Mouse (Mus musculus) midbrain, embryonic 16.5 days (tissue): ENCODE results near the gene Erich3. TPM values are rescaled to one million over a fixed set of nuclear protein-coding genes. Genes with fewer than 3 reads are reported as not detected.

Source experiments
- ATAC-seq: fragments of 200-750 bp; cut with Nextera tagmentation; 2 replicates; pipeline ENCODE4 v1.8.0; 2017; ENCODE audit warnings: moderate TSS enrichment
- H3K27ac ChIP-seq: fragments of 300-500 bp; sonication (generic); 2 replicates; pipeline ENCODE4 v1.5.1; 2014; ENCODE audit warnings: mild to moderate bottlenecking, low read length, mixed read lengths
- H3K27me3 ChIP-seq: fragments of 300-500 bp; sonication (generic); 2 replicates; pipeline ENCODE4 v1.6.1; 2014; ENCODE audit warnings: low read depth, low read length, mixed read lengths; ENCODE audit not compliant: control insufficient read depth, insufficient read depth
- H3K36me3 ChIP-seq: fragments of 300-500 bp; sonication (generic); 2 replicates; pipeline ENCODE4 v1.6.1; 2014; ENCODE audit warnings: mild to moderate bottlenecking, low read length, moderate library complexity, mixed read lengths; ENCODE audit not compliant: control insufficient read depth, insufficient read depth
- H3K4me1 ChIP-seq: fragments of 300-500 bp; sonication (generic); 2 replicates; pipeline ENCODE4 v1.6.1; 2014; ENCODE audit warnings: mild to moderate bottlenecking, low read length, mixed read lengths; ENCODE audit not compliant: control insufficient read depth, insufficient read depth
- H3K4me2 ChIP-seq: fragments of 300-500 bp; sonication (generic); 2 replicates; pipeline ENCODE4 v1.6.1; 2014; ENCODE audit warnings: mild to moderate bottlenecking, low read length, mixed read lengths
- H3K4me3 ChIP-seq: fragments of 300-500 bp; sonication (generic); 2 replicates; pipeline ENCODE4 v1.5.1; 2014; ENCODE audit warnings: low read depth, mild to moderate bottlenecking, low read length, moderate library complexity, mixed read lengths
- H3K9ac ChIP-seq: fragments of 300-500 bp; sonication (generic); 2 replicates; pipeline ENCODE4 v1.6.1; 2014; ENCODE audit warnings: low read depth, low read length, mixed read lengths
- H3K9me3 ChIP-seq: fragments of 300-500 bp; sonication (generic); replicated peaks from 2 replicates; pipeline ENCODE4 v1.6.1; 2014; ENCODE audit warnings: mild to moderate bottlenecking, low read length, mixed read lengths; ENCODE audit not compliant: control insufficient read depth, poor library complexity, severe bottlenecking
- WGBS: fragments of 180-500 bp; shearing (Covaris S2); extraction: QIAGEN DNeasy Blood & Tissue Kit; methylation state at CpG from one replicate; pipeline ENCODE4 v1.1.7; 2014; 5-methylcytosine and 5-hydroxymethylcytosine counted together
- polyA plus RNA-seq: library from polyadenylated mRNA; unstranded; fragments of >200 nt; fragmentation: Nextera tagmentation; extraction: Ambion mirVana; gene quantifications from 2 replicates; pipeline ENCODE4 v1.2.1, GENCODE M21; 2015

Gene Erich3
- polyA plus RNA-seq, 1 experiment from 2014 or later = 3.3 TPM

DNA sequence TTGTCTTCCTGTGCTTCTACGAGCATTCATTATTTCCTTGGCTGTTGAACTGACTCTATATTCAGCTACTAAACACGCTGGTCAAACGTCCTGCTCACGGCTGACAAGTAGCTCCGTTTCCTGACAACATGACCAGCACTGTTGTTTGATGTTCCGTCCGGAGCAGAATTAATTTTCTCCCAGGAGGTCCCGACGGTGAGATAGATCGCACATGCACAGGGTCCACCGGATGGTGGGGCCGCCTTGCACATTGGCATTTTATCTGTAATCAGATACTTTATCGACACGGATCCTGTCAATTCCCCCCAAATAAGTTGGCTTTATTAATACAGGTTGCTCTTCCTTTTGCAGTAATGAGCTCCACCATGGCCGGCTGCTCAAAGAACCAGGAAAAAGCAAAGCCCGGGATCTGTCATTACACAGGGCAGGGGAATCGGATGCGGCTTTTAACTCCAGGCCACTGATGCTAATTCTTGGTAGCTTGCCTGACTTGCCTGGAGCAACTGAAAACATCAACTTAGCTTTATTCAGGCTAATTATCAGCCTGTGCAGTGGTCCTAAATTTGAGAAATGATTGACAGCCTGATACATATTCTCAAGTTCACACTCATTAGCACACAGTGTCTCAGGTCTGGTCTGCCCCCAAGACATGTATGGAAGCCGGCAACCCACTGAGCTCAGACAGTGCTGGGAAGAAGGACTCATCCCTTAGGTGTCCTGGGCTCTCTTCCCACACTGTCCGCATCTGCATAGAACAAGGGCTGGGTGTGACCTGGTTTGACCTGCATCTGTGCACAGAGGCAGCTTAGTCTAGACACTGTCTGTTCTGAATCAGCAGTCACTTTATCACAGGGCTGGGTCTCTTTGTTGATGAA is 14.0 kb upstream of the Erich3 start:
- no peaks in the 10 kb centered on the region for H3K27me3 ChIP-seq
- ATAC-seq = peak; percentile 61
- peak overlapping the region; percentile 13; the same call in 1 of the 2 replicates for H3K4me2 ChIP-seq
- no peak overlapping the region for H3K27ac ChIP-seq
- WGBS = 32% methylated on average over 20 of the region's 20 CpGs
- H3K9me3 ChIP-seq = no peaks in the 10 kb centered on the region
- H3K4me1 ChIP-seq = peaks cover 23% of the 10 kb centered on the region
- H3K36me3 ChIP-seq = no peaks in the 10 kb centered on the region
- H3K9ac ChIP-seq = no peak overlapping the region
- no peak overlapping the region for H3K4me3 ChIP-seq

DNA sequence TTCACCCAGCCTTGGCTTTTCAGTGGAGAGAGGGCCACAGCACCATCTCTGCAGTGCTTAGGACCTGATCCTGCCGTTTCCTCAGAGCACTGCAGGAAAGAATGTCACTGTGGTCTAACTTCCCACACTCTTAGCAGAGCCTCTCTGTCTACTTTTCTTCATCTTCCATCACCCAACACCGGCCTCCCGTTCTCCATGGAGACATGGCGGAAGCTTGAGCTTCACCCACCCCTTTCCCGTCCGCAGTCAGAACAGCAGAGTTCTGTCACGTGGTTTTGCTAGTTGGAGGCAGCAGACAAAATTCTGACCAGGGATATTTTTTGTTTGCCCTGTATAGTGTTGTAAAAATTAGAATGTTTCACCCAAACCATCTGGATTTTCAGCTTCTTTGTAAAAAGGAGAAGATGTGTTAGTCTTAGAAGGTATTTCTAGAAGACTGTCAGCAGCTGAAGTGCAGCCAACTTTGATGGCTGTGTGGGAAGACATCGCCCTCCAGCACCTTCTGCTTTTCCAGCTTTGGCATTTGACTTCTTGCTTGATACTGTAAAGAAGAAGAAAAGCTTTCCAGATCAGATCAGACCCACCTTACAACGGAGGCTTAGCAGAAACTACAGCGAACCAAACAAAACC is 12.4 kb upstream of the Erich3 start:
- 89% methylated on average over 10 of the region's 10 CpGs for WGBS
- H3K4me1 ChIP-seq = peaks cover 24% of the 10 kb centered on the region

GRCm38 (mm10) chr3:154652581-154653420 is 10.9 kb upstream of the Erich3 start:
- H3K4me2 ChIP-seq = peak overlapping the region; percentile 23
- H3K4me1 ChIP-seq = peaks cover 21% of the 10 kb centered on the region
- no peaks in the 10 kb centered on the region for H3K27me3 ChIP-seq
- no peak overlapping the region for H3K4me3 ChIP-seq
- peak overlapping the region; percentile 43 for H3K9ac ChIP-seq
- no peaks in the 10 kb centered on the region for H3K9me3 ChIP-seq
- WGBS = 45% methylated on average over 24 of the region's 24 CpGs
- peak; percentile 76 for ATAC-seq
- no peaks in the 10 kb centered on the region for H3K36me3 ChIP-seq
- H3K27ac ChIP-seq = peak overlapping the region; percentile 79

More for the DNA sequence above, 12.4 kb upstream of the Erich3 start:
- no peak overlapping the region for H3K4me2 ChIP-seq
- no peak overlapping the region for H3K27ac ChIP-seq
- H3K36me3 ChIP-seq = no peaks in the 10 kb centered on the region
- no peak overlapping the region for H3K4me3 ChIP-seq
- no peak for ATAC-seq
- H3K27me3 ChIP-seq = no peaks in the 10 kb centered on the region
- H3K9me3 ChIP-seq = no peaks in the 10 kb centered on the region
- no peak overlapping the region for H3K9ac ChIP-seq

- no peaks in the 10 kb centered on the region for H3K36me3 ChIP-seq
- no peaks in the 10 kb centered on the region for H3K27me3 ChIP-seq
- peak overlapping the region; percentile 43 for H3K9ac ChIP-seq
- peak overlapping the region; percentile 79 for H3K27ac ChIP-seq
- no peak overlapping the region for H3K4me3 ChIP-seq
- peak overlapping the region; percentile 23; the same call in 1 of the 2 replicates for H3K4me2 ChIP-seq
- H3K4me1 ChIP-seq = peaks cover 16% of the 10 kb centered on the region
- WGBS = 28% methylated on average over 5 of the region's 5 CpGs
- ATAC-seq = peak; percentile 19; the same call in 1 of the 2 replicates
- H3K9me3 ChIP-seq = no peaks in the 10 kb centered on the region
These were observed 10.2 kb upstream of the Erich3 start for GRCm38 (mm10) chr3:154653454-154653853.

DNA sequence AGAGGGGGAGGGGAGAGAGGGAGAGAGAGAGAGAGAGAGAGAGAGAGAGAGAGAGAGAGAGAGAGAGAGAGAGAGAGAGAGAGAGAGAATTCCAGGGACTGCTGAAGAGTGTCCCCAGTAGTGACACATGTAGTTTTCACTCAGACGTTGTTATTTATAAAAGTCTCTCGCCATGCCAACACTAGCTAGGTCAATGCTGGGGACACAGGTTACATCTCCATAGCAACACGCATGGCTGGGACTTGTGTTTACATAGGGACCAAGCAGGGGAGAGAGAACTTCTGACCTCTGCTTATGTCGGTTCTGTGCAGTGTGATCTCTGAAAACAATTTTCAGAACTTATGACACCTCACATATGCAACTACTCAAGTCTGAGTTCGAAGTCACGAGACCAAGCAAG is 9.4 kb upstream of the Erich3 start:
- H3K27ac ChIP-seq = no peak overlapping the region

DNA sequence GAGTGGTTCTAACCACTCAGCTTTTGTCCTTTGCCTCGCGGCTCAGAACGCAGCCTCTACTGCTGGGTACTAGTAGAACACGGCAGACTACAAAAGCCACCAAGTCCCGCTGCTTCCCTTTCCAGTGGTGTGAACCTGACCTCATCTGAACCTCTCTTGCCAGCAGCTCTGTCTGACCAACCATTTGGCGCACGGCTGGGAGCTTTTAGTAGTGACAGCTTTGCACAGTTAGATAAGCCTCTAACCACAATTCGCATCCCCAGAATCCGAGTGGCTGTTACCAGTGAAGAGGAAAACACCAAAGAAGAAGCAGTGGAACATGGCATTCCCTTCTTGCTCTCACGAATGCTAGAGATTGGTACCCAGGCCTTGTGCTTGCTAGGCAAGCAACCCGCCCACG is 8.8 kb upstream of the Erich3 start:
- ATAC-seq = no peak
- Histone ChIP-seq H3K27ac (no peak overlapping the region), H3K4me2 (no peak overlapping the region), H3K4me1 (peaks cover 16% of the 10 kb centered on the region), H3K27me3 (no peaks in the 10 kb centered on the region), H3K36me3 (no peaks in the 10 kb centered on the region), H3K4me3 (no peak overlapping the region), H3K9ac (no peak overlapping the region), H3K9me3 (no peaks in the 10 kb centered on the region)
- WGBS = 86% methylated on average over 12 of the region's 12 CpGs

More for the DNA sequence above, 9.4 kb upstream of the Erich3 start:
- H3K4me3 ChIP-seq = no peak overlapping the region
- 64% methylated on average over 6 of the region's 6 CpGs for WGBS
- no peaks in the 10 kb centered on the region for H3K27me3 ChIP-seq
- no peaks in the 10 kb centered on the region for H3K36me3 ChIP-seq
- no peak overlapping the region for H3K4me2 ChIP-seq
- H3K9me3 ChIP-seq = no peaks in the 10 kb centered on the region
- H3K9ac ChIP-seq = no peak overlapping the region
- no peak for ATAC-seq
- H3K4me1 ChIP-seq = peaks cover 16% of the 10 kb centered on the region

GRCm38 (mm10) chr3:154655711-154656110 is 7.9 kb upstream of the Erich3 start:
- no peak overlapping the region for H3K4me3 ChIP-seq
- no peak overlapping the region for H3K4me2 ChIP-seq
- no peaks in the 10 kb centered on the region for H3K9me3 ChIP-seq
- H3K27ac ChIP-seq = no peak overlapping the region
- no peak for ATAC-seq
- peaks cover 16% of the 10 kb centered on the region for H3K4me1 ChIP-seq
- no peaks in the 10 kb centered on the region for H3K27me3 ChIP-seq
- 89% methylated on average over 5 of the region's 5 CpGs for WGBS
- no peak overlapping the region for H3K9ac ChIP-seq
- no peaks in the 10 kb centered on the region for H3K36me3 ChIP-seq

DNA sequence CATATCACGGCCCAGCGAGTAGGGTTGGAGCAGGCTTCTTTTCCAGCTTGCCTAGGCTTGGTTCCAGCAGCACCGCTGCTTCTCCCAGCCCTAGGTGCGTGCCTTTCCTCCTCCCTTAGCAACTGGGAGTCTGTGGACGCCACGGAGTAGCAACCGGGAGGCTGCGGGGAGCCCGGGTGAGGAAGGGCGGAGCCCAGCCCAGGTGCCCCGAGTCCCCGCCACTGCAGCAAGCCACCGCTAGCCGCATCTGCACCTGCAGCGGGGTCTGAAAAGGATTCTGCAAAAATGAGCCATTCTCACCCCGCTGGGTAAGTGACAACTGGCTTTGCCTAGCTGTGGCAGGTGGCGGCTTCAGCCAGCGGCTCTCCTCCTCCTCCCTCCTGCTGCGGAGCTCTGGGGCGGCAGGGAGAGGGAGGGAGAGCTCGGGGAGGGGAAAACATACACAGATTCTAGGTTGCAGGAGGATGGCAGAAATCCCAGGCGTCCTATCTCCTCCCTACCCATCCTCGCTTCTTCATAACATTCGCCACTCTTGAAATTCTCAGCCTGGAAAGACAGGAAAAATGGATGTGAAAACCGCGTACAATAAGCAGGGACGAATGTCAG is 420 bp downstream of the Erich3 start:
- 2% methylated on average over 22 of the region's 27 CpGs for WGBS
- Histone ChIP-seq H3K4me3 (peak overlapping the region; percentile 35), H3K36me3 (no peaks in the 10 kb centered on the region), H3K4me2 (peak overlapping the region; percentile 63), H3K27ac (peak overlapping the region; percentile 88), H3K4me1 (peaks cover 12% of the 10 kb centered on the region), H3K9ac (peak overlapping the region; percentile 66), H3K27me3 (no peaks in the 10 kb centered on the region), H3K9me3 (no peaks in the 10 kb centered on the region)
- peak; percentile 88 for ATAC-seq
